Mouse (Mus musculus): ENCODE measurements at regions not wholly inside any gene's neighbourhood (a gene's known extent, or its start where the extent isn't known, plus 50 kb on each side); places are given as distances from the start of the nearest gene placed in this dataset.

GRCm38 (mm10) chr16:87188737-87189136, 165.2 kb upstream of the N6amt1 start:
- H3K9ac ChIP-seq (ENCODE audit: low read length), result no peak overlapping the region
- no peaks in the 10 kb centered on the region for H3K4me1 ChIP-seq (ENCODE audit: control insufficient read depth in 2 of 2, insufficient read depth in 2 of 2, low read length in 2 of 2)
- no peaks in the 10 kb centered on the region for H3K27me3 ChIP-seq (ENCODE audit: control insufficient read depth, insufficient read depth, low read length)
- H3K4me3 ChIP-seq (ENCODE audit: control insufficient read depth in 1 of 2, insufficient read depth in 1 of 2, low read depth in 1 of 2, low read length in 2 of 2), result no peak overlapping the region
- WGBS, result 79% methylated on average over 2 of the region's 2 CpGs
- H3K36me3 ChIP-seq (ENCODE audit: control insufficient read depth, insufficient read depth, low read length), result no peaks in the 10 kb centered on the region
- no peak overlapping the region for H3K4me2 ChIP-seq (ENCODE audit: low read length)
- no peak for ATAC-seq (ENCODE audit: insufficient number of reproducible peaks, insufficient read depth, low FRiP score, low read depth)
- H3K27ac ChIP-seq (replicated peaks in 1 of 2; ENCODE audit: control insufficient read depth in 1 of 2, insufficient read depth in 1 of 2, low read depth in 2 of 2, low read length in 2 of 2), result no peak overlapping the region
- H3K9me3 ChIP-seq (ENCODE audit: control insufficient read depth, low read length), result no peaks in the 10 kb centered on the region

- no peak overlapping the region for H3K27ac ChIP-seq (replicated peaks in 1 of 2; ENCODE audit: control insufficient read depth in 1 of 2, insufficient read depth in 1 of 2, low read depth in 2 of 2, low read length in 2 of 2)
- H3K4me3 ChIP-seq (ENCODE audit: control insufficient read depth in 1 of 2, insufficient read depth in 1 of 2, low read depth in 1 of 2, low read length in 2 of 2), result no peak overlapping the region
- H3K4me1 ChIP-seq (ENCODE audit: control insufficient read depth in 2 of 2, insufficient read depth in 2 of 2, low read length in 2 of 2), result no peaks in the 10 kb centered on the region
- 81% methylated on average over 4 of the region's 4 CpGs for WGBS
- no peaks in the 10 kb centered on the region for H3K27me3 ChIP-seq (ENCODE audit: control insufficient read depth, insufficient read depth, low read length)
- no peak overlapping the region for H3K9ac ChIP-seq (ENCODE audit: low read length)
- H3K36me3 ChIP-seq (ENCODE audit: control insufficient read depth, insufficient read depth, low read length), result no peaks in the 10 kb centered on the region
- ATAC-seq (ENCODE audit: insufficient number of reproducible peaks, insufficient read depth, low FRiP score, low read depth), result no peak
- no peaks in the 10 kb centered on the region for H3K9me3 ChIP-seq (ENCODE audit: control insufficient read depth, low read length)
- no peak overlapping the region for H3K4me2 ChIP-seq (ENCODE audit: low read length)
Observed at GRCm38 (mm10) chr16:87172395-87172794, 181.6 kb upstream of the N6amt1 start.

GRCm38 (mm10) chr16:87139301-87139700, 214.7 kb upstream of the N6amt1 start:
- Histone ChIP-seq H3K4me1 (ENCODE audit: control insufficient read depth in 2 of 2, insufficient read depth in 2 of 2, low read length in 2 of 2) (no peaks in the 10 kb centered on the region), H3K27ac (replicated peaks in 1 of 2; ENCODE audit: control insufficient read depth in 1 of 2, insufficient read depth in 1 of 2, low read depth in 2 of 2, low read length in 2 of 2) (no peak overlapping the region), H3K4me2 (ENCODE audit: low read length) (no peak overlapping the region), H3K9me3 (ENCODE audit: control insufficient read depth, low read length) (no peaks in the 10 kb centered on the region), H3K27me3 (ENCODE audit: control insufficient read depth, insufficient read depth, low read length) (no peaks in the 10 kb centered on the region), H3K4me3 (ENCODE audit: control insufficient read depth in 1 of 2, insufficient read depth in 1 of 2, low read depth in 1 of 2, low read length in 2 of 2) (no peak overlapping the region), H3K9ac (ENCODE audit: low read length) (no peak overlapping the region), H3K36me3 (ENCODE audit: control insufficient read depth, insufficient read depth, low read length) (no peaks in the 10 kb centered on the region)
- ATAC-seq (ENCODE audit: insufficient number of reproducible peaks, insufficient read depth, low FRiP score, low read depth), result no peak
- 87% methylated on average over 2 of the region's 2 CpGs for WGBS

GRCm38 (mm10) chr16:87136503-87136902, 217.5 kb upstream of the N6amt1 start:
- Histone ChIP-seq H3K36me3 (ENCODE audit: control insufficient read depth, insufficient read depth, low read length) (no peaks in the 10 kb centered on the region), H3K9me3 (ENCODE audit: control insufficient read depth, low read length) (no peaks in the 10 kb centered on the region)
- 83% methylated on average over 1 of the region's 1 CpGs for WGBS

GRCm38 (mm10) chr16:87134452-87134851, 219.5 kb upstream of the N6amt1 start:
- H3K4me1 ChIP-seq (ENCODE audit: control insufficient read depth in 2 of 2, insufficient read depth in 2 of 2, low read length in 2 of 2), result 0 out of 4 replicates have a peak, but pooled peaks cover 0 to 5% of the 10 kb centered on the region in 2 experiments
- no peak for ATAC-seq (ENCODE audit: insufficient number of reproducible peaks, insufficient read depth, low FRiP score, low read depth)

More at GRCm38 (mm10) chr16:87136503-87136902, 217.5 kb upstream of the N6amt1 start:
- Histone ChIP-seq H3K9ac (ENCODE audit: low read length) (no peak overlapping the region), H3K4me1 (ENCODE audit: control insufficient read depth in 2 of 2, insufficient read depth in 2 of 2, low read length in 2 of 2) (0 out of 4 replicates have a peak, but pooled peaks cover 0 to 5% of the 10 kb centered on the region in 2 experiments), H3K27ac (replicated peaks in 1 of 2; ENCODE audit: control insufficient read depth in 1 of 2, insufficient read depth in 1 of 2, low read depth in 2 of 2, low read length in 2 of 2) (no peak overlapping the region), H3K4me3 (ENCODE audit: control insufficient read depth in 1 of 2, insufficient read depth in 1 of 2, low read depth in 1 of 2, low read length in 2 of 2) (no peak overlapping the region), H3K27me3 (ENCODE audit: control insufficient read depth, insufficient read depth, low read length) (no peaks in the 10 kb centered on the region), H3K4me2 (ENCODE audit: low read length) (no peak overlapping the region)
- no peak for ATAC-seq (ENCODE audit: insufficient number of reproducible peaks, insufficient read depth, low FRiP score, low read depth)

GRCm38 (mm10) chr16:87133874-87134273, 220.1 kb upstream of the N6amt1 start:
- Histone ChIP-seq H3K27me3 (ENCODE audit: control insufficient read depth, insufficient read depth, low read length) (no peaks in the 10 kb centered on the region), H3K9me3 (ENCODE audit: control insufficient read depth, low read length) (no peaks in the 10 kb centered on the region), H3K4me3 (ENCODE audit: control insufficient read depth in 1 of 2, insufficient read depth in 1 of 2, low read depth in 1 of 2, low read length in 2 of 2) (no peak overlapping the region), H3K27ac (replicated peaks in 1 of 2; ENCODE audit: control insufficient read depth in 1 of 2, insufficient read depth in 1 of 2, low read depth in 2 of 2, low read length in 2 of 2) (no peak overlapping the region), H3K9ac (ENCODE audit: low read length) (no peak overlapping the region), H3K36me3 (ENCODE audit: control insufficient read depth, insufficient read depth, low read length) (no peaks in the 10 kb centered on the region), H3K4me2 (ENCODE audit: low read length) (no peak overlapping the region), H3K4me1 (ENCODE audit: control insufficient read depth in 2 of 2, insufficient read depth in 2 of 2, low read length in 2 of 2) (0 out of 4 replicates have a peak, but pooled peaks cover 0 to 5% of the 10 kb centered on the region in 2 experiments)
- ATAC-seq (ENCODE audit: insufficient number of reproducible peaks, insufficient read depth, low FRiP score, low read depth), result no peak
- 36% methylated on average over 6 of the region's 6 CpGs for WGBS

More at GRCm38 (mm10) chr16:87134452-87134851, 219.5 kb upstream of the N6amt1 start:
- H3K27me3 ChIP-seq (ENCODE audit: control insufficient read depth, insufficient read depth, low read length), result no peaks in the 10 kb centered on the region
- H3K4me2 ChIP-seq (ENCODE audit: low read length), result no peak overlapping the region
- no peak overlapping the region for H3K4me3 ChIP-seq (ENCODE audit: control insufficient read depth in 1 of 2, insufficient read depth in 1 of 2, low read depth in 1 of 2, low read length in 2 of 2)
- H3K36me3 ChIP-seq (ENCODE audit: control insufficient read depth, insufficient read depth, low read length), result no peaks in the 10 kb centered on the region
- H3K9ac ChIP-seq (ENCODE audit: low read length), result no peak overlapping the region
- H3K27ac ChIP-seq (replicated peaks in 1 of 2; ENCODE audit: control insufficient read depth in 1 of 2, insufficient read depth in 1 of 2, low read depth in 2 of 2, low read length in 2 of 2), result no peak overlapping the region
- no peaks in the 10 kb centered on the region for H3K9me3 ChIP-seq (ENCODE audit: control insufficient read depth, low read length)

GRCm38 (mm10) chr16:87132082-87132481, 221.9 kb upstream of the N6amt1 start:
- H3K36me3 ChIP-seq (ENCODE audit: control insufficient read depth, insufficient read depth, low read length), result no peaks in the 10 kb centered on the region
- no peaks in the 10 kb centered on the region for H3K9me3 ChIP-seq (ENCODE audit: control insufficient read depth, low read length)
- 67% methylated on average over 4 of the region's 4 CpGs for WGBS
- no peak overlapping the region for H3K4me2 ChIP-seq (ENCODE audit: low read length)
- H3K27me3 ChIP-seq (ENCODE audit: control insufficient read depth, insufficient read depth, low read length), result no peaks in the 10 kb centered on the region
- H3K4me1 ChIP-seq (ENCODE audit: control insufficient read depth in 2 of 2, insufficient read depth in 2 of 2, low read length in 2 of 2), result 0 out of 4 replicates have a peak, but pooled peaks cover 0 to 5% of the 10 kb centered on the region in 2 experiments
- H3K27ac ChIP-seq (replicated peaks in 1 of 2; ENCODE audit: control insufficient read depth in 1 of 2, insufficient read depth in 1 of 2, low read depth in 2 of 2, low read length in 2 of 2), result no peak overlapping the region
- no peak; the same call in 1 of the 2 replicates for ATAC-seq (ENCODE audit: insufficient number of reproducible peaks, insufficient read depth, low FRiP score, low read depth)
- H3K9ac ChIP-seq (ENCODE audit: low read length), result no peak overlapping the region
- no peak overlapping the region for H3K4me3 ChIP-seq (ENCODE audit: control insufficient read depth in 1 of 2, insufficient read depth in 1 of 2, low read depth in 1 of 2, low read length in 2 of 2)
